Mouse (Mus musculus) gonadal fat pad, adult 2 months (tissue): ENCODE measurements around the gene Vmn1r77. TPM values are rescaled to one million over a fixed set of nuclear protein-coding genes. Genes with fewer than 3 reads are reported as not detected.
"Not testable (repeated sequence)": the region's sequence is repeated elsewhere in the genome, so short reads cannot be mapped to it uniquely, and the experiment has no call there.

Source experiments
- DNase-seq: peaks from one replicate; pipeline ENCODE4 v3.0.0-alpha.2; 2012; ENCODE audit warnings: low read depth
- polyA plus RNA-seq: library from polyadenylated mRNA; depleted of rRNA; stranded (reverse); fragments of >200 nt; gene quantifications from 2 replicates; pipeline ENCODE4 v1.2.3, GENCODE M21; 2012; rRNA removed

The Vmn1r77 gene
- not detected in 2 replicates for polyA plus RNA-seq

DNA sequence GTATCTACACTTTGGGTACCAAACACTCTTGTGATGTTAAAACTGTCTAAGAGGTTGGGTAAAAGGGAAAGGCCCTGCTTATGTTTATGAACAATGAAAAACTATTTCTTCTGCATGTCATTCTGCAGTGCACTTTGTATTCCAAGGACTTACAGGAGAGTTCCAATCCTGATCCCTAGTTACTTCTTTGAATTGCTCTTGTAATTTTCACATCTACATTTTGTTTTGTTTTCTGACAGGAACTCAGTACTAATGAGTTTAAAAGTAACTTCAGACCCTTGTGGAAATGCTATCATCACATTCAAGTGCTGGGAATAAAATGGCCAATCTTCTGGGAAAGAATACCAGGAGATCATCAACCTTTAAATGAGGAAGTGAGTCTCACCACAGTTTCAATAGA lies at the start of gene Vmn1r77:
TSS of gene Vmn1r77 (plus strand) at position 301 of the 400 bp plus-strand sequence.
- not testable (repeated sequence) for DNase-seq

- DNase-seq = not testable (repeated sequence)
Measured at GRCm38 (mm10) chr7:12011491-12011890, 25.1 kb upstream of the Vmn1r77 start.

GRCm38 (mm10) chr7:12012392-12012791 lies 24.2 kb upstream of the Vmn1r77 start:
- DNase-seq = not testable (repeated sequence)

GRCm38 (mm10) chr7:12013106-12013505 lies 23.4 kb upstream of the Vmn1r77 start:
- DNase-seq = no peak

GRCm38 (mm10) chr7:12017829-12018228 lies 18.7 kb upstream of the Vmn1r77 start:
- not testable (repeated sequence) for DNase-seq

GRCm38 (mm10) chr7:12040664-12041063 lies 4.1 kb downstream of the Vmn1r77 start:
- DNase-seq = no peak

Other genes with a start within 250 kb of the Vmn1r77 start
- not detected in 2 replicates for gene Vmn1r74, start 202.8 kb upstream of the Vmn1r77 start, polyA plus RNA-seq
- gene Vmn1r75, start 162.1 kb upstream of the Vmn1r77 start, polyA plus RNA-seq = not detected in 2 replicates
- not detected in 2 replicates for gene Vmn1r76, start 98.5 kb upstream of the Vmn1r77 start, polyA plus RNA-seq
- not detected in 2 replicates for gene Vmn1r78, start 113.5 kb downstream of the Vmn1r77 start, polyA plus RNA-seq
- not detected in 2 replicates for gene Vmn1r79, start 134.5 kb downstream of the Vmn1r77 start, polyA plus RNA-seq
- gene Vmn1r80, start 152.5 kb downstream of the Vmn1r77 start, polyA plus RNA-seq = not detected in 2 replicates
- not detected in 2 replicates for gene Vmn1r81, start 231.5 kb downstream of the Vmn1r77 start, polyA plus RNA-seq